8 mouse cellular contexts compared by ENCODE assay signal in the genomic region with DNA sequence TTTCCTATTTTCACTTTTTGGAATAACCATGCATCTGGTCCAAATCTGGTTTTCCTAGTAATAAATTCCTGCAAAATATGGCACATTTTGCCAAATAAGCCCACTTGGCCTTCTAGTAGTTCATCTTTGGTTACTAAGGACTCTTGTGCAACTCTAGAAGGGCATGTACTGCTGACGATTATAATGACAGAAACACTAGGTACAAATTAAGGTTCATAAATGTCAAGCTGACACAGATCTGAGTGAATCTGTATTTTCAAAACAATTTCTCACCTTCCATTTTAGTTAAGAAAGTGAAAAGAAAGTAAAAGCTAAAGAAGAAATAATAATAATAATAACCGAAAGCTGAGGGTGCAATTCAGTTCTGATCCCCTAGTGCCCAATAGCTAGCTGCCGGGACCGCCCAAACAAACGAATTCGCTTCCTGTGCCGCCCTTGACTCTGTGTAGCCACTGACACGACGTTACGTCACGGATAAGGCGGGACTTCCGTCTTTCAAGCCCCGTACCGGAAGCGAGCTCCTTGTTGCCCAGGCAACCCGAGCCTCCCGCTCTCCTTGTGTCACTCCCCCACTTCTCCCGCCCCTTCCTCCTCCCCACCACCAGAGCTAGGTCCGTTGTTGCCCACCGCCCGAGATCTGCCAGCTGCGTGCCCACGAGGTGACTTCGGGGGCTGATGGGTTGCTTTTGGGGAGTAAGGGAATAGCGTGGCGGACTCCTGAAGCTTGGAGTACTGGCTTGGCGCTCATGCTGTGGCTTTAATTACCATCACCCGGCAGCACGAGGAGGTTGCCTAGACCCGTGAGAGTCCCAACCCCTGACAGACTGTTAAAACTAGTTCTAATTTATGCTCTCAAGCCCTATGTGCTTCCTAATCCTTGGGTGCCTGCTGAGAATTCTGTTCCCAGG. TPM values are rescaled to one million over a fixed set of nuclear protein-coding genes. Genes with fewer than 3 reads are reported as not detected.
DNase-seq lines count a peak whose midpoint lies in the region; ATAC-seq and TF ChIP-seq lines count a peak whose summit lies in the region.

A gene (plus strand): TSS at position 563 of the 908 bp plus-strand sequence.

- H3K9me3 ChIP-seq in kidney, embryonic 14.5 days (ENCODE audit: control insufficient read depth, low read length) = no peaks in the 10 kb centered on the region
- H3K9me3 ChIP-seq in limb, embryonic 15.5 days = no peaks in the 10 kb centered on the region

- peak within 1 kb of the TSS; percentile 95 for H3K4me3 ChIP-seq in bone marrow macrophage, adult 2 months (ENCODE audit: insufficient read depth, low read length)
- H3K4me3 ChIP-seq in embryonic fibroblast, embryonic 13.5 days (ENCODE audit: insufficient read depth, low read length) = peak within 1 kb of the TSS; percentile 99
- H3K4me3 ChIP-seq in kidney, embryonic 14.5 days (ENCODE audit: low read length) = peak within 1 kb of the TSS; percentile 48
- peak within 1 kb of the TSS; percentile 58 for H3K4me3 ChIP-seq in limb, embryonic 15.5 days

- WGBS in kidney, embryonic 14.5 days = 24% methylated on average over 31 of the region's 31 CpGs
- WGBS in limb, embryonic 15.5 days = 22% methylated on average over 31 of the region's 31 CpGs

- H3K27me3 ChIP-seq in kidney, embryonic 14.5 days (ENCODE audit: control insufficient read depth, insufficient read depth, low read length) = no peaks in the 10 kb centered on the region
- H3K27me3 ChIP-seq in limb, embryonic 15.5 days = peaks cover 9% of the 10 kb centered on the region

- H3K4me1 ChIP-seq in bone marrow macrophage, adult 2 months (ENCODE audit: control insufficient read depth, insufficient read depth, low read length) = no peaks in the 10 kb centered on the region
- no peaks in the 10 kb centered on the region for H3K4me1 ChIP-seq in embryonic fibroblast, embryonic 13.5 days (ENCODE audit: control insufficient read depth, insufficient read depth, low read length)
- no peaks in the 10 kb centered on the region for H3K4me1 ChIP-seq in kidney, embryonic 14.5 days (ENCODE audit: control insufficient read depth, insufficient read depth, low read length)
- no peaks in the 10 kb centered on the region for H3K4me1 ChIP-seq in limb, embryonic 15.5 days

- no peak for TF ChIP-seq CTCF in bone marrow macrophage, adult 2 months (IDR thresholded peaks at IDR 0.05; ENCODE audit: low read depth, low read length)
- TF ChIP-seq CTCF in embryonic fibroblast, embryonic 13.5 days (IDR thresholded peaks at IDR 0.05; ENCODE audit: borderline replicate concordance, insufficient read depth, low read length) = no peak

- H3K36me3 ChIP-seq in kidney, embryonic 14.5 days (ENCODE audit: control insufficient read depth, insufficient read depth, low read length) = no peaks in the 10 kb centered on the region
- H3K36me3 ChIP-seq in limb, embryonic 15.5 days = no peaks in the 10 kb centered on the region

- no peak for TF ChIP-seq POLR2A in bone marrow macrophage, adult 2 months (IDR thresholded peaks at IDR 0.05; ENCODE audit: borderline replicate concordance, low read depth, low read length)
- peak; percentile 4; the same call in 1 of the 2 replicates for TF ChIP-seq POLR2A in embryonic fibroblast, embryonic 13.5 days (IDR thresholded peaks at IDR 0.05; ENCODE audit: low read depth, low read length)

- DNase-seq in A20 (ENCODE audit: low read depth, low spot score) = peak; percentile 94
- peak; percentile 91 to 95 for DNase-seq in heart, adult 9 months (ENCODE audit: low spot score in 2 of 2)
- peak; percentile 76 to 84 for DNase-seq in monocyte, adult 2 months (ENCODE audit: low read depth in 1 of 2, low spot score in 2 of 2)
- peak; percentile 90 to 93 for DNase-seq in spleen, postnatal 36 days (ENCODE audit: low spot score in 2 of 2)

- H3K4me2 ChIP-seq in kidney, embryonic 14.5 days (replicated peaks; ENCODE audit: low read depth, low read length) = peak within 1 kb of the TSS; percentile 47
- H3K4me2 ChIP-seq in limb, embryonic 15.5 days = peak within 1 kb of the TSS; percentile 44

- H3K27ac ChIP-seq in bone marrow macrophage, adult 2 months (ENCODE audit: insufficient read depth, low read depth, low read length) = no peak within 1 kb of the TSS; the same call in 1 of the 2 replicates
- peak within 1 kb of the TSS; percentile 9 for H3K27ac ChIP-seq in embryonic fibroblast, embryonic 13.5 days (ENCODE audit: insufficient read depth, low read length)
- H3K27ac ChIP-seq in kidney, embryonic 14.5 days (ENCODE audit: low read depth, low read length) = peak within 1 kb of the TSS; percentile 62; the same call in 1 of the 2 replicates
- H3K27ac ChIP-seq in limb, embryonic 15.5 days = peak within 1 kb of the TSS; percentile 76

- ATAC-seq in kidney, embryonic 14.5 days (ENCODE audit: low FRiP score, low TSS enrichment) = peak; percentile 99
- peak; percentile 96 for ATAC-seq in limb, embryonic 15.5 days (ENCODE audit: insufficient number of reproducible peaks, low FRiP score, low TSS enrichment, low read depth)

- peak within 1 kb of the TSS; percentile 53 for H3K9ac ChIP-seq in kidney, embryonic 14.5 days (ENCODE audit: low read depth, low read length)
- H3K9ac ChIP-seq in limb, embryonic 15.5 days = 0 out of 2 replicates have a peak within 1 kb of the TSS, but pooled peaks have one; percentile 14

RNA-seq across cellular contexts. Expression of the gene that starts here (rescaled TPM):
- 3.4 and 4.0 TPM in 2 replicates for polyA plus RNA-seq in bone marrow macrophage, adult 2 months (2012; ENCODE audit: insufficient read depth, insufficient read length, missing spikeins)
- 6.5 and 9.3 TPM in 2 replicates for polyA plus RNA-seq in embryonic fibroblast, embryonic 13.5 days (2011; ENCODE audit: insufficient read length, low read depth, missing spikeins)
- 17.8 and 19.2 TPM in 2 replicates for polyA plus RNA-seq in kidney, embryonic 14.5 days (2014; fragmentation: Nextera tagmentation; extraction: Ambion mirVana)
- polyA plus RNA-seq in limb, embryonic 15.5 days (2015; fragmentation: Nextera tagmentation; extraction: Ambion mirVana) = 8.4 and 9.6 TPM in 2 replicates

Comparison
In these comparisons a context has a peak if more than half of its experiments do, and no peak if none do; other contexts are left out.
1. H3K4me3 ChIP-seq: peak in every context shown above with its lines; median percentile 99 in embryonic fibroblast, embryonic 13.5 days; 95 in bone marrow macrophage, adult 2 months; 58 in limb, embryonic 15.5 days; 48 in kidney, embryonic 14.5 days.